Mouse (Mus musculus): ENCODE data around the gene Kcnq1. TPM values are rescaled to one million over a fixed set of nuclear protein-coding genes. Genes with fewer than 3 reads are reported as not detected.
A peak's percentile ranks its signal among the peaks of the same experiment; 100 is the strongest.

Gene Kcnq1
- polyA plus RNA-seq, 1 experiment from 2014 or later, result 10.5 TPM

DNA sequence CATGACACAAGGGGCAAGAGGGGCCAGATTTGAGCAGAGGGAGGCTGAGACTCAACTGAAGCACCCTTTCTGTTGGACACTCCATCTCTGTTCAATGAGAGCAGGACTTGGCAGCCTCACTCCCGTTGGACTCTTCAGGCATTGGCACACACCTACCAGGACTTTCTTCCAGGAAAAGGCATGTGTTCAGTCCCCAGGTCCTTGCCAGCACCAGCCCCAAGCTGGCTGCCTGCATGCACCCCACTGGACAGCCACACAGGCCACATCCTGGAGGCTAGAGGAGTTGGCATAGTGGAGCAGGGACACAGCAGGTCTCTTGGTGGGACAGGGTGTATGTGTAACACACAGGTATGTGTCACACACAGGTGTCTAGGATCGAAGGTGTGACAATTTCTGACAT lies 341.0 kb downstream of the Kcnq1 start:
- TF ChIP-seq CTCF (IDR thresholded peaks at IDR 0.05; ENCODE audit: low read depth), result no peak
- no peak overlapping the region for H3K27ac ChIP-seq (ENCODE audit: low read depth, low read length)
- H3K4me3 ChIP-seq (ENCODE audit: low read depth, low read length), result no peak overlapping the region
- peaks cover 37% of the 10 kb centered on the region for H3K27me3 ChIP-seq (replicated peaks; ENCODE audit: control insufficient read depth, insufficient read depth, low read length)
- ATAC-seq, result no peak
- no peaks in the 10 kb centered on the region for H3K36me3 ChIP-seq (ENCODE audit: control insufficient read depth, insufficient read depth)
- 71% methylated on average over 2 of the region's 2 CpGs for whole genome bisulfite sequencing
- no peak overlapping the region for H3K9ac ChIP-seq (ENCODE audit: low read depth, low read length)
- H3K4me1 ChIP-seq (replicated peaks; ENCODE audit: control insufficient read depth, insufficient read depth, low read length), result peaks cover 4% of the 10 kb centered on the region; the same call in 1 of the 2 replicates
- no peak overlapping the region for H3K4me2 ChIP-seq (replicated peaks; ENCODE audit: low read depth)
- H3K9me3 ChIP-seq (ENCODE audit: control insufficient read depth), result no peaks in the 10 kb centered on the region

DNA sequence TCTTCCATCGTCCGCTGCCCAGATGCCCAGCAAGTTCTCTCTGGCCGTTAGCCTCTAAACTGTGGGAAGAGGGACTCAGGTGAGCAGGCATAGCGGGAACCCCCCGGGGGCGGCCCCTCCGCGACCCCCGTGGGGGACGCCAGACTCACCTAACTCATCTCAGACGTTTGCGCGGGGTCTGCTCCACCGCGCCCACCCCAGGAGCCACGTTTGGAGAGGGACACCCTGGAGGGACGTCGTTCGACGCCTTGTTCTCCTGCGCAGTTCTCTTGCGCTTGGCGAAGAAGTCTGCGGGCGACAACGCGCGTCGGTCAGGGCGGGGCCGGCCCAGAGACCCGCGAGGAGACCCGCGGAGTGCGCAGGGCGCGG lies 352.8 kb downstream of the Kcnq1 start:
- 28% methylated on average over 34 of the region's 38 CpGs for WGBS
- TF ChIP-seq CTCF (IDR thresholded peaks at IDR 0.05; ENCODE audit: low read depth), result no peak
- no peak for ATAC-seq
- H3K9me3 ChIP-seq (ENCODE audit: control insufficient read depth), result peaks cover 13% of the 10 kb centered on the region; the same call in 1 of the 2 replicates
- no peaks in the 10 kb centered on the region for H3K36me3 ChIP-seq (ENCODE audit: control insufficient read depth, insufficient read depth)
- H3K4me2 ChIP-seq (replicated peaks; ENCODE audit: low read depth), result peak overlapping the region; percentile 71
- H3K4me1 ChIP-seq (replicated peaks; ENCODE audit: control insufficient read depth, insufficient read depth, low read length), result no peaks in the 10 kb centered on the region
- no peaks in the 10 kb centered on the region for H3K27me3 ChIP-seq (replicated peaks; ENCODE audit: control insufficient read depth, insufficient read depth, low read length)
- H3K27ac ChIP-seq (ENCODE audit: low read depth, low read length), result peak overlapping the region; percentile 52; the same call in 1 of the 2 replicates
- H3K9ac ChIP-seq (ENCODE audit: low read depth, low read length), result peak overlapping the region; percentile 66
- H3K4me3 ChIP-seq (ENCODE audit: low read depth, low read length), result peak overlapping the region; percentile 63

DNA sequence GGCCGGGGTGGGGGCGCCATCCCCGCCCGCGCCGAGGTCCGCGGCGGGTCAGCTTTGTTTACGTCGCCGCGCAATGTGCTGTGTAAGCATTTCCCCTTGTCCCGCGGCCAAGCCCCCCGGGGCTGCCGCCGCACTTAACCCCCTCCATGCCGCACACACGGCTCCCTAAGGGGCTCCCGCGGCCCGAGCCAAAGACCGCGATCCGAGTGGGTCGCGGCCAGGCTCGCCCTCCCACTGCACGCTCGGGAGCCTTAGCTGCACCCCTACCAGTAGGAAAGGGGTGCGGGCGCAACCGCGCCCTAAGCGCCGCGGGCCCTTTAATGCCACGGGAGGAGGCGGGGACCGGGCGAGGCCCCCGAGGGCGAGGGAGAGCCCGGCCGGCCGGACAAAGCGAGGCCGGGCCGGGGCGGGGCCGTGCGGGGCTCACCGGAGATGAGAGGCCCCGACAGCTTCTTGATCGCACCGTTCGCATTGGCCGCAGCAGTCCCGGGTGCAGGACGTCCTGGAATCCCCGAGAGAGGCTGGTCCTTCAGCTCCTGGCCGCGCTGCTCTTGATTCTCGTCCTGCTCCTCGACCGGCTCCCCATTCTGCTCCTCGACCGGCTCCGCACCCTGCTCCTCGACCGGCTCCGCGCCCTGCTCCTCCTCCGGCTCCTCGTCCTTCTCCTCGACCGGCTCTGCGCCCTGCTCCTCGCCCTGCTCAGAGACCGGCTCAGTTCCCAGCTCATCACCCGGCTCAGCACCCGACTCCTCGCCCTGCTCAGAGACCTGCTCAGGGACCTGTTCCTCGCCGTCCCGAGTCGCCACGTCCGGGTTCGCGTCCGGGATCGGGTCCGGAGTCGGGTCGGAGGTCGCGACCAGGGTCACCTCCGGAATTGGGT lies 353.4 kb downstream of the Kcnq1 start:
- H3K4me2 ChIP-seq (replicated peaks; ENCODE audit: low read depth), result peak overlapping the region; percentile 71
- H3K36me3 ChIP-seq (ENCODE audit: control insufficient read depth, insufficient read depth), result no peaks in the 10 kb centered on the region
- H3K27me3 ChIP-seq (replicated peaks; ENCODE audit: control insufficient read depth, insufficient read depth, low read length), result no peaks in the 10 kb centered on the region
- peak; percentile 25 for ATAC-seq
- H3K9me3 ChIP-seq (ENCODE audit: control insufficient read depth), result peaks cover 13% of the 10 kb centered on the region; the same call in 1 of the 2 replicates
- peak overlapping the region; percentile 66 for H3K9ac ChIP-seq (ENCODE audit: low read depth, low read length)
- H3K4me1 ChIP-seq (replicated peaks; ENCODE audit: control insufficient read depth, insufficient read depth, low read length), result no peaks in the 10 kb centered on the region
- H3K4me3 ChIP-seq (ENCODE audit: low read depth, low read length), result peak overlapping the region; percentile 63
- TF ChIP-seq CTCF (IDR thresholded peaks at IDR 0.05; ENCODE audit: low read depth), result no peak
- H3K27ac ChIP-seq (ENCODE audit: low read depth, low read length), result peak overlapping the region; percentile 52
- WGBS, result 30% methylated on average over 93 of the region's 100 CpGs

DNA sequence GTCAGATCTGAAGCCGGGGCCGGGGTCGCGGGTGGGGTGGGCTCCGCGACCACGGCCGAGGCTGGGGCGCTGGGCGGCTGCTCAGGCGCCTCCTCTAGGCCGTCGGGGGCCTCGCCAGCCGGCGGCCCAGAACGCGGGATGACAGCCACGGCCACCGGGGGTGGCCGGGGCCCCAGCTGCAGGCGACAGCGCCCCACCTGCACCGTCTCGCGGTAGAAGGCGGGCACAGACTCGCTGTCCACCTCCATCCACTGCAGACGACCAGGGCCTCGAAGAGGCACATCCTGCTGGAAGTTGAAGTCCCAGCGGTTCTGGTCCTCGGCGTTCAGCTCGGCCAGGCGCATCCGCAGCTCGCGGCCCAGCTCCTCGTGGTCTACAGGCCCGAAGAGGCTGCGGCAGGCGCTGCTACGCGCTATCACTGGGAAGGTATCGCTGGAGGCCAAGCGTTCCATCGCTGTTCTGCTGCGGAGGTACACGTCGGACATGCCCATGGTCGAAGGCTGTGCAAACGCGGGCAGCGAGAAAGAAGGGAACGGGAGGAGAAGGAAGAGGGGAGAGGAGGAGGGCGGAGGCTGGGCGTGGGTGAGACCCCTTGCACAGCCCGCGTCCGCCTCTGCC lies 354.2 kb downstream of the Kcnq1 start:
- Histone ChIP-seq H3K9me3 (ENCODE audit: control insufficient read depth) (peaks cover 13% of the 10 kb centered on the region; the same call in 1 of the 2 replicates), H3K4me3 (ENCODE audit: low read depth, low read length) (peak overlapping the region; percentile 63), H3K4me2 (replicated peaks; ENCODE audit: low read depth) (peak overlapping the region; percentile 71), H3K27me3 (replicated peaks; ENCODE audit: control insufficient read depth, insufficient read depth, low read length) (no peaks in the 10 kb centered on the region), H3K36me3 (ENCODE audit: control insufficient read depth, insufficient read depth) (no peaks in the 10 kb centered on the region), H3K27ac (ENCODE audit: low read depth, low read length) (peak overlapping the region; percentile 52), H3K9ac (ENCODE audit: low read depth, low read length) (peak overlapping the region; percentile 66), H3K4me1 (replicated peaks; ENCODE audit: control insufficient read depth, insufficient read depth, low read length) (peaks cover 2% of the 10 kb centered on the region; the same call in 1 of the 2 replicates)
- 29% methylated on average over 58 of the region's 60 CpGs for WGBS
- no peak for ATAC-seq
- TF ChIP-seq CTCF (IDR thresholded peaks at IDR 0.05; ENCODE audit: low read depth), result no peak

DNA sequence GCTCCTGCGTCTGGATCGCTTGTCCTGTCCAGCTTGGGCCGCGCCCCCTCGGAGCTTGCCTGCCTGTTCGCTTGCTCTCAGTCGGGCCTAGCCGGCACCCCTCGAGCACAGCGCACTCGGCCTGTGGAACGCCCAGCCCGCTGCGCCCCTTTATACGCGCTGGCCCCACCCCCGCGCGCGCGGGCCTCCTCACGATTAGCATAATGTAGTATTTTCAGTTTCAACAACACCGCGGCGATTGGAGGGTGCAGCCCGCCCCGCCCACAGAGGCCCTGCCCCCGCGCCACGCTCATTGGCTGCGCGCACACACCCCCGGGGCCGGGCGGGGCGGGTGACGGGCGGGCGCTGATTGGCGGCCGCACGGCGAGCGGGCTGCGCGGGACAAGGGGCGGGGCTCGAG lies 354.7 kb downstream of the Kcnq1 start, which contains the start of gene Cdkn1c:
Gene Cdkn1c (minus strand): TSS at position 177 of the 400 bp plus-strand sequence.
- 32% methylated on average over 41 of the region's 48 CpGs for WGBS
- Histone ChIP-seq H3K9me3 (ENCODE audit: control insufficient read depth) (peaks cover 13% of the 10 kb centered on the region; the same call in 1 of the 2 replicates), H3K27me3 (replicated peaks; ENCODE audit: control insufficient read depth, insufficient read depth, low read length) (no peaks in the 10 kb centered on the region), H3K27ac (ENCODE audit: low read depth, low read length) (peak within 1 kb of the TSS; percentile 52), H3K4me2 (replicated peaks; ENCODE audit: low read depth) (peak within 1 kb of the TSS; percentile 71), H3K9ac (ENCODE audit: low read depth, low read length) (peak within 1 kb of the TSS; percentile 66), H3K4me1 (replicated peaks; ENCODE audit: control insufficient read depth, insufficient read depth, low read length) (peaks cover 3% of the 10 kb centered on the region; the same call in 1 of the 2 replicates), H3K36me3 (ENCODE audit: control insufficient read depth, insufficient read depth) (no peaks in the 10 kb centered on the region), H3K4me3 (ENCODE audit: low read depth, low read length) (peak within 1 kb of the TSS; percentile 63)
- ATAC-seq, result peak; percentile 87
- no peak for TF ChIP-seq CTCF (IDR thresholded peaks at IDR 0.05; ENCODE audit: low read depth)

DNA sequence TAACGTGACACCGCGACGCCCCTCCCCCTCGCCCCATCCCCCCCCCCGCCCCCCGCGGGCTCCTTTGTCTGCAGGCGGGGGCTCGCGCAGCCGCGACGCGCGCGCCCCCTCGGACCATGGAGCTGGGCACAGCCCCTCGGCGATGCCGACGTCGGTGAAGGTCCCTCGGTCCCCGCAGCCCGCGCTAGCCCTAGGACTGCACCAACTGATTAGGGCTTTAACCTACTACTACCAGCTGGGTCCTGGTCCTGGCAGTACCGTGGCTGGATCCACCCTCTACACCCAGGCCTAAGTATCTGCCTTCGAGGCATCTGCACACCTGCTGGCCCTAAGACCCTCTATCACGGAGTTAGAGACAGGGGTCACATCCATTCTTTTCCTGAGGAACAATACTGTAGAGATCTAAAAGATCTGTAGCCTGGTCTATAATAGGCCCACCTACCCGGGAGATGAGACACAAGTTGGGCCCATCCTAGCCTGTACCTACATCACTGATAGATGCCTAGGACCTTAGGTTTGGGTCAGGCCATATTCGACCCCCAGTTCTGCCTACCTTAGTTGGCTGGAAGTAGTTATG lies 355.2 kb downstream of the Kcnq1 start:
- Histone ChIP-seq H3K27me3 (replicated peaks; ENCODE audit: control insufficient read depth, insufficient read depth, low read length) (no peaks in the 10 kb centered on the region), H3K9ac (ENCODE audit: low read depth, low read length) (0 out of 2 replicates have a peak overlapping the region, but pooled peaks have one; percentile 22), H3K27ac (ENCODE audit: low read depth, low read length) (no peak overlapping the region), H3K4me2 (replicated peaks; ENCODE audit: low read depth) (peak overlapping the region; percentile 71), H3K4me1 (replicated peaks; ENCODE audit: control insufficient read depth, insufficient read depth, low read length) (peaks cover 3% of the 10 kb centered on the region; the same call in 1 of the 2 replicates), H3K4me3 (ENCODE audit: low read depth, low read length) (peak overlapping the region; percentile 63), H3K9me3 (ENCODE audit: control insufficient read depth) (peaks cover 13% of the 10 kb centered on the region; the same call in 1 of the 2 replicates), H3K36me3 (ENCODE audit: control insufficient read depth, insufficient read depth) (no peaks in the 10 kb centered on the region)
- 39% methylated on average over 31 of the region's 32 CpGs for WGBS
- 0 out of 2 replicates have a peak, but pooled peaks have one; percentile 7 for ATAC-seq
- no peak for TF ChIP-seq CTCF (IDR thresholded peaks at IDR 0.05; ENCODE audit: low read depth)
